Mouse (Mus musculus) brain, embryonic 14.5 days (tissue): ENCODE results near the gene Dennd5b.

Experiments
- CTCF ChIP-seq: fragments of 200-500 bp; IDR thresholded peaks from 2 replicates; pipeline ENCODE4 v1.5.1; 2012; ENCODE audit warnings: inconsistent platforms, mild to moderate bottlenecking, moderate library complexity, borderline replicate concordance; ENCODE audit not compliant: insufficient read depth, insufficient read length; ENCODE audit errors: extremely low read depth
- POLR2A ChIP-seq: fragments of 200-500 bp; IDR thresholded peaks from 2 replicates; pipeline ENCODE4 v1.6.1; 2012; ENCODE audit warnings: mild to moderate bottlenecking, inconsistent platforms, borderline replicate concordance; ENCODE audit not compliant: poor library complexity, insufficient read depth, insufficient read length, severe bottlenecking; ENCODE audit errors: extremely low read depth

DNA sequence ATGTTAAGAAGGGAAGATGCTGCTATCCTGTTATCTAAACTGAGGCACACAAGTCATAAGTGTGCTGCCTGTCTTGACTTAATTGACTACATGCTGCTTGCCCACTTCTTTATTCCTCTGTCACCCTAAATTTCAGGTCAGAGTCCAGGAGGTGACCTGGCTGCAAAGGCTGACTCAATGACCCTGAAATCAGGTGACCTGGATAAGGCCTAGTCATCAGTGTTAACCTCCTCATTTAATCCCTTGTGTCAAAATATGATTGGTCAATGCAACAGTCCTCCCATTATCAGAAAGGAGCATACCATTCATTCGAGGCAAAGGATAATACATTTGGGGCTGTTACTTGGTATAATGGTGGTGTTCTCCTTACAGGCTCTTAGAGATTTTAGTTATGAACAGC lies 38.0 kb upstream of the Dennd5b start, which contains the start of gene Etfbkmt:
- TF ChIP-seq POLR2A (no peak), CTCF (no peak)
